Mouse (Mus musculus): ENCODE results near the gene Mtx1. TPM values are rescaled to one million over a fixed set of nuclear protein-coding genes. Genes with fewer than 3 reads are reported as not detected.

Mtx1 gene
- 176 and 209 TPM in 2 replicates for polyA plus RNA-seq (2015; fragmentation: Nextera tagmentation; extraction: Ambion mirVana)

DNA sequence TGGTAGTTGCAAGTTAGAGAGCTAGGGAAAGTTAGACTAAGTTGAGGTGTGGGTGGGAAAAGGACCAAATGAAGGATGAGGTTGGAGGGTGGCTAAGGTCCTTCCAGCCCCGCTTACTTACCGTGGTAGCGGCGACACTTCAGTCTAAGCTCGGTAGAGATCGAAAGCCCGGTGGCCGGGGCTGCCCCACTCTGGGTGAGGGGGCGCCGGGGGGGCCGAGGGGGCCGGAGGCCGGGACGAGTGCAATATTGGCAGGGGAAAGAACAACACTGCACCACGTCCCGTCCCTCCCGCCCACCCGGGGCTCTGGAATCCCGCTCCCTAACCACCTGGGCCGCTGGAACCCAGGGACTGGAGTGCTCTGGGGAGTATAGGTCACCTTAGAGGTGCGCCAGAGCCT, at the start of gene Mtx1:
Gene Mtx1 (minus strand): TSS at position 189 of the 400 bp plus-strand sequence.

DNA sequence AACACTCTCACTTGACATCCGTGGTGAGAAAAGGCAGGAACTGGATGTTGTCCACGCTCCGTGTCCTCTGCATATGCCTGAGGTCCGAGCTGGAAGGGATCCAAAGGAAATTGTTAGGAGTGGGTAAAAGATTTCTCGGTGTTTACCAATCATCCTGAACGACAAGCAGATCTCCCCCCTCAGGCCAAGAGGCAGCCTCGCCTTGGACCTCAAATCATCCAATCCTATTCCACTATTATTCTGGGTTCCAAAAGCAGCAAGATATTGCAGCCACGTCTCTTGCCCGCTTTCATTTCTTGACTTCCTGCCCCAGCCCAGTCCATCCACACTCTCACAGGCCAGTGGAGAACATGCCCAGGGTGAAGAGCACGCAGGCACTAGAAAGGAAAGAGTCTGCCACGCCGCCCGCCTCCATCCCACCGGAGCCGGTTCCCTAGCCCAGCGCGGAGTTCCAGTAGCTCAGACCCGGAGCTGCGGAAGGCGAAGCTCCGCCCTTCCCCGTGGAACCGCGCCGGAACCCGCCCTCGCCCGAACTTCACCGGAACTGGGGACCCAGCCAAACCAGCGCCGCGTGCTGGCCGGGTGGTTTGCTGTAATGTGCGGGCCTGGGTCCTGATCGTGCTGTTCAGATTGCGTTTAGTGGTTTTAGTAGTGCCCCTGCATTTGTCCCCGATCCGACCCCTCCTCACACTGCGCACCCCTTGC, 43.3 kb upstream of the Mtx1 start, which contains the start of gene Slc50a1:
Gene Slc50a1 (minus strand): TSS at position 520 of the 705 bp plus-strand sequence.

DNA sequence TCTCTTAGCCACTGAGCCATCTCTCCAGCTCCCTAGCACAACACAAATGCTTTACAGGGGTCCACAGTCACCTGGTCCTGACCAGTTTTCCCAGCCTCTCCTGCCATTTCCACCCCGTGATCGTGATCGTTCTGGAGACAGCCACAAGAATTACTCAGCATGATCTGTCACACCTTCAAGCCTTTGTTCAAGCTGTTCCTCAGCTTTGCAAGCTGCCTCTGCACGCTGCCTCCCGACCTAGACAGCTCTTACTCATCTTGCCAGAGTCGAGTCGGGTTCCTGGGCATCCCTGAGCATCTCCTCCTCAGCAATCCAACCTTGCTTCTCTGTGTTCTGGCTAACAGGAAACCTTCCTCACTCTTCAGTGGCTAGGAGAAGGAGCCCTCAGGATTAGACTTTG, 32.2 kb upstream of the Mtx1 start, which contains the start of gene Dpm3:
Gene Dpm3 (plus strand): TSS at position 283 of the 400 bp plus-strand sequence.

GRCm38 (mm10) chr3:89246261-89247100, 19.6 kb upstream of the Mtx1 start, which contains the start of gene Trim46:
Gene Trim46 (minus strand): TSS chr3:89246309.

GRCm38 (mm10) chr3:89245688-89246171, 18.8 kb upstream of the Mtx1 start, which contains the start of gene Krtcap2:
Gene Krtcap2 (plus strand): TSS chr3:89245966.

GRCm38 (mm10) chr3:89228836-89229235, 1.9 kb upstream of the Mtx1 start, which contains the start of gene Muc1:
Gene Muc1 (plus strand): TSS chr3:89229057.

DNA sequence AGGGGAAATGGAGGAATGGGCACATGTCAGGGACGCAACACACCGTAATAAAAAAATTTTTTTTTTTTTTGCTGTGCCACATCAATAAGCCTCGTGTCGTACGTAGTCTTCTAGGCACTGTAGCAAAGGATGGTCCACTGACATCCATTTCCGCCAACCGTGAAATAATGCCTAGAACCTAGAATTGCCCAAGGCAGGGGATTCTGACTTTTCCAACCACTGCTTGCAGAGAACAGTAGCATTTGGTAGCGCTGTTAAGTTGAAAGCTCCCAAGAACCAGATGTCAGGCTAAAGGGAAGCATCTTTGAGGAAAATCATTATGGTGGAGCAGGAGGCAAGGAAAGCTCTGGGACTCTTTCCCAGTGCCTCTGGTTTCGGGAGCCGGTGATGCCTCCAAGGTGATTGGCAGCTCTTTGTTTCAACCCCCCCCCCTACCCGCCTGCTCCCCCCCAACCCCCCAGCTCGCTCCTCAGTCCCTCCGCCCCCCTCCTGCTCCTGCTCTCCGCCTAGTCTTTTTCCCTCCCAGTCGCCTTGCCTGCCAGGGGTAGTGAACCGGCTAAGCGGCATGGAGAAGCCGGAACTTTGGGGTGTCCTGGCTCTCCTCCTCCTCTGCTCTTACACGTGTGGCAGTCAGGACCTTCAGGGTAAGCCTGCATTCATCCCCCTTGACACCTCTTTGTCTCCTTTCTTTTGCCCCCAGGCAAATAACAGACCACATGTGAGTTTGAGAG, 12.0 kb downstream of the Mtx1 start, which contains the start of gene Thbs3:
Gene Thbs3 (plus strand): TSS at position 500 of the 731 bp plus-strand sequence.

GRCm38 (mm10) chr3:89202253-89203141, 24.4 kb downstream of the Mtx1 start, which contains the start of gene Gba:
Gene Gba (plus strand): TSS chr3:89202928.

DNA sequence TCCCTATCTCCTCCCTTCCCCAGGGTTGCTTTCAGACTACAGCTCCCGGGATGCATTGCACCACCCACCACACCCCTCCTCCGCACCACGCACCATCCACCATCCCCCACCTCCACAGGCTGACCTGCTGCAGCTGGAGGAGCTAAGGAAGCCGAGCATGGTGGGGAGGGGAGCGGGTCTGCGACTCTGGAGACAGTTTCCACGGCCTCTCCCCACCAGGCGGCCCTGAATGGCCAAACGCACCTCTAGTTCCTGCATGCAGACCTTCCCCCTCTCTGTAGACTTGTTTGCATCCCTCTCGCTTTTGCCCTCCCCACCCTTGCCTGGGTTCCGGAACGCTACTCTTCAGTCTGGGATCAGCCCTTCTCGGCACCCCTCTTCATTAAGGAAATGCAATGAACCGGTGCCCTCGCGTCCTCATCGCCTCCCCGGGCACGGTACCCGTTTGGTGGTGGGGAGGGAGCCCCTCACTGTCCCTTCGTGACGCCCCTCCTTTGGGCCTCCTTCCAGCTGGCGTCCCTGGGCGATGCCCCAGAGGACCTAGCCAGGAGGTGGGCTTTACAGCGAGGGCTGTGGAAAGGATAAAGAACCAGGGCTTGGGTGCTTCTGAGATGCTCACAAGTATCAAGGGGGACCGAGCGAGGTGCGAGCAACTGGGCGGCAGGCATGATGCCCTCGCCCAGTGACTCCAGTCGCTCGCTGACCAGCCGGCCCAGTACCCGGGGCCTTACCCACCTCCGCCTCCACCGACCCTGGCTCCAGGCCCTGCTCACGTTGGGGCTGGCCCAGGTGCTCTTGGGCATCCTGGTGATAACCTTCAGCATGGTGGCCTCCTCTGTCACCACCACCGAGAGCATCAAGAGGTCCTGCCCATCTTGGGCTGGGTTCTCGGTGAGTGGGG, 43.6 kb downstream of the Mtx1 start, which contains the start of gene Fam189b:
Gene Fam189b (plus strand): TSS at position 86 of the 901 bp plus-strand sequence.

DNA sequence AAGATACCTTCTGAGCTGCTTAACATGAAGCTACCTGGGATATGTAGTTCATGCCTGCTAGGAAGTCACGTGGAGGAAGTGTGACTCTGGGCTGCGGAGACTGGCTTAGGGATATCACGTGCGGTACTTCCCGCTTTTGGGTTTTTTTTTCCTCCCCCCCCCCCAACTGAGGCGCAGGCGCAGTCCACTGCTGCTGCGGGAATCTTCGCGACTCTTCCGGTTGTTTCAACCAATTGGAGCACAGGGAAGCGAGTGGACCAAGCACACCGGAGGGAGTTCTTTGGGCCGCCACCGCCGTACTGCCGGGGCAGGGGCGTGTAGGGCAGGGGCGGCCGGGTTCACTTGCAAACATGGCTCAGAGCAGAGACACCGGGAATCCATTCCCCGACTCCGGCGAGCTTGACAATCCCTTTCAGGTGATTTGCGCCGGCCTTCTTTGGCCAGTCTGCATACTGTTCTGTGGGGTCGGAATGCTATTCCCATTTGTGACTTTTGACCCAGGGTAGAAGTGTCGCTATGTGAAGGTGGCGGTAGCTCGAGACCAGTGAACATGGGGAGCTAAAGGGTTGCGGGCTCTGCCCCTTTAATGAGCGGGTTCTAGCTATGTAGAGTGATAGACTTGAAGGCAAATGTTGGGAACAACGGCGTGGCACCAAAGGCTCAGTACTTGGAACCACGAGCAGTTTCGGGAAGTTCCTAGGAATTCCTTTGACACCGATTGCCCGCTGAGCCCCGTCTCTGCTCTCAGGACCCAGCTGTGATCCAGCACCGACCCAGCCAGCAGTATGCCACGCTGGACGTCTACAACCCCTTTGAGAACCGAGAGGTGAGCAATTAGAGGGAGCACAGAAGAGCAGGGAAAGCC, 49.4 kb downstream of the Mtx1 start, which contains the start of gene Scamp3:
Gene Scamp3 (plus strand): TSS at position 232 of the 865 bp plus-strand sequence.

GRCm38 (mm10) chr3:89164506-89165267, 62.2 kb downstream of the Mtx1 start, which contains the start of gene Clk2:
Gene Clk2 (plus strand): TSS chr3:89164795.

DNA sequence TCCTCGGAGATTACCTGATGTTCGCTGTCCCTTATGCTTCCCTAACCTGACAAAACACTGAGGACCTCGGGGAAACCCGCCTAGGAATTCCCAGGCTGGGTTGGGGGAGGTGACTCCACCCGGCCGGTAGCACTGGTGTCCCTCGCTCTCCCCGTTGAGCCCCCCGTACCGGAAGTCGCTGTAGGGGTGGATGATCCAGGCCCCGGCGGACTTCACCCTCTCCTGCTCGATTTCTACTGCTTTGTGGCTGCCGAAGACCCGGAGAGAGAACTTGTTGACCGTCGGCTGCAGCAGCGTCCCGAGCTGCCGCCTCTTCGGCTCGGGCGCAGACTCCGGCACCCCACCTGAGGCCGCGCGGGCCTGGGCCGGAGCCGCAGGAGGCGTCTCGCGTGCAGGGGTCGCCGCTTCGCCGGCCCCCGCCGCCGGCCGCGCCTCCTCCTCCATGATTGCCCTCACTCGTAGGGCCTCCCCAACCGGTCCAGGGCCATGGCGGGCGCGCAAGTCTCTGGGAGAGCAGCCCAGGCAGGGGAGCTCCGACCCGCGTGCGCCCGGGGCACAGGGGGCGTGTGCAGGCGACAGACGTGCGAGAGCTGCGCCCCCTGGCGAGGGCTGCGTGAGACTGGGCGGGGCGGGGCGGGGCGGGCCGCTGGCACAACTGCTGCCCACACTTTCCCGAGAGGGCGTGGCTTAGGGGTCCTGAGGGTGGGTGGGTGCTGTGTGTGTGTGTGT, 67.1 kb downstream of the Mtx1 start, which contains the start of gene Hcn3:
Gene Hcn3 (minus strand): TSS at position 581 of the 729 bp plus-strand sequence.

Small RNAs within 50 kb of the gene (microRNA-seq; reads per million reads assigned to microRNA genes)
- gene Mir92b (ENCODE audit: borderline replicate concordance, insufficient number of aligned reads) = 83.0 reads per million, percentile 40 among the genes with 10 or more reads in this experiment

Other genes starting within 250 kb of the Mtx1 start
- gene Rusc1, start 133.8 kb downstream of the Mtx1 start, polyA plus RNA-seq (2015; fragmentation: Nextera tagmentation; extraction: Ambion mirVana) = 21.4 and 28.7 TPM in 2 replicates
- 0.07 TPM in 1 of 2 replicates, not detected in the other for gene Gm43738, start 126.0 kb downstream of the Mtx1 start, polyA plus RNA-seq (2015; fragmentation: Nextera tagmentation; extraction: Ambion mirVana)
- 166 and 200 TPM in 2 replicates for gene Fdps, start 125.1 kb downstream of the Mtx1 start, polyA plus RNA-seq (2015; fragmentation: Nextera tagmentation; extraction: Ambion mirVana)
- gene Pklr, start 90.9 kb downstream of the Mtx1 start, polyA plus RNA-seq (2015; fragmentation: Nextera tagmentation; extraction: Ambion mirVana) = 1.1 and 3.9 TPM in 2 replicates
- gene Hcn3, start 66.9 kb downstream of the Mtx1 start, polyA plus RNA-seq (2015; fragmentation: Nextera tagmentation; extraction: Ambion mirVana) = 5.8 and 7.6 TPM in 2 replicates
- 12.7 and 19.7 TPM in 2 replicates for gene Clk2, start 62.3 kb downstream of the Mtx1 start, polyA plus RNA-seq (2015; fragmentation: Nextera tagmentation; extraction: Ambion mirVana)
- 75.6 and 121 TPM in 2 replicates for gene Scamp3, start 49.6 kb downstream of the Mtx1 start, polyA plus RNA-seq (2015; fragmentation: Nextera tagmentation; extraction: Ambion mirVana)
- gene Fam189b, start 43.9 kb downstream of the Mtx1 start, polyA plus RNA-seq (2015; fragmentation: Nextera tagmentation; extraction: Ambion mirVana) = 22.3 and 31.0 TPM in 2 replicates
- gene Gba, start 24.2 kb downstream of the Mtx1 start, polyA plus RNA-seq (2015; fragmentation: Nextera tagmentation; extraction: Ambion mirVana) = 38.2 and 55.0 TPM in 2 replicates
- 34.1 and 36.8 TPM in 2 replicates for gene Thbs3, start 11.9 kb downstream of the Mtx1 start, polyA plus RNA-seq (2015; fragmentation: Nextera tagmentation; extraction: Ambion mirVana)
- 0.90 and 0.91 TPM in 2 replicates for gene Muc1, start 2.0 kb upstream of the Mtx1 start, polyA plus RNA-seq (2015; fragmentation: Nextera tagmentation; extraction: Ambion mirVana)
- 301 and 333 TPM in 2 replicates for gene Krtcap2, start 18.9 kb upstream of the Mtx1 start, polyA plus RNA-seq (2015; fragmentation: Nextera tagmentation; extraction: Ambion mirVana)
- 2.4 and 7.3 TPM in 2 replicates for gene Trim46, start 19.2 kb upstream of the Mtx1 start, polyA plus RNA-seq (2015; fragmentation: Nextera tagmentation; extraction: Ambion mirVana)
- 221 and 274 TPM in 2 replicates for gene Dpm3, start 32.3 kb upstream of the Mtx1 start, polyA plus RNA-seq (2015; fragmentation: Nextera tagmentation; extraction: Ambion mirVana)
- 111 and 136 TPM in 2 replicates for gene Slc50a1, start 43.5 kb upstream of the Mtx1 start, polyA plus RNA-seq (2015; fragmentation: Nextera tagmentation; extraction: Ambion mirVana)
- gene Efna1, start 54.1 kb upstream of the Mtx1 start, polyA plus RNA-seq (2015; fragmentation: Nextera tagmentation; extraction: Ambion mirVana) = 24.9 and 28.6 TPM in 2 replicates
- gene Efna3, start 95.9 kb upstream of the Mtx1 start, polyA plus RNA-seq (2015; fragmentation: Nextera tagmentation; extraction: Ambion mirVana) = 2.8 and 8.6 TPM in 2 replicates
- gene Efna4, start 110.9 kb upstream of the Mtx1 start, polyA plus RNA-seq (2015; fragmentation: Nextera tagmentation; extraction: Ambion mirVana) = 4.9 and 6.7 TPM in 2 replicates
- gene Adam15, start 122.9 kb upstream of the Mtx1 start, polyA plus RNA-seq (2015; fragmentation: Nextera tagmentation; extraction: Ambion mirVana) = 53.7 and 56.4 TPM in 2 replicates
- 0.07 and 0.13 TPM in 2 replicates for gene Dcst2, start 134.9 kb upstream of the Mtx1 start, polyA plus RNA-seq (2015; fragmentation: Nextera tagmentation; extraction: Ambion mirVana)
- gene Dcst1, start 138.2 kb upstream of the Mtx1 start, polyA plus RNA-seq (2015; fragmentation: Nextera tagmentation; extraction: Ambion mirVana) = 0.22 and 0.35 TPM in 2 replicates
- 1.8 and 3.6 TPM in 2 replicates for gene Zbtb7b, start 167.7 kb upstream of the Mtx1 start, polyA plus RNA-seq (2015; fragmentation: Nextera tagmentation; extraction: Ambion mirVana)
- gene Lenep, start 175.7 kb upstream of the Mtx1 start, polyA plus RNA-seq (2015; fragmentation: Nextera tagmentation; extraction: Ambion mirVana) = not detected in 2 replicates
- gene Flad1, start 184.8 kb upstream of the Mtx1 start, polyA plus RNA-seq (2015; fragmentation: Nextera tagmentation; extraction: Ambion mirVana) = 14.7 and 24.0 TPM in 2 replicates
- gene Cks1b, start 191.3 kb upstream of the Mtx1 start, polyA plus RNA-seq (2015; fragmentation: Nextera tagmentation; extraction: Ambion mirVana) = 213 and 238 TPM in 2 replicates
- 85.7 and 99.5 TPM in 2 replicates for gene Shc1, start 191.4 kb upstream of the Mtx1 start, polyA plus RNA-seq (2015; fragmentation: Nextera tagmentation; extraction: Ambion mirVana)
- 19.8 and 23.7 TPM in 2 replicates for gene Pygo2, start 203.1 kb upstream of the Mtx1 start, polyA plus RNA-seq (2015; fragmentation: Nextera tagmentation; extraction: Ambion mirVana)
- gene Pbxip1, start 209.6 kb upstream of the Mtx1 start, polyA plus RNA-seq (2015; fragmentation: Nextera tagmentation; extraction: Ambion mirVana) = 26.9 and 45.2 TPM in 2 replicates
- gene Pmvk, start 227.5 kb upstream of the Mtx1 start, polyA plus RNA-seq (2015; fragmentation: Nextera tagmentation; extraction: Ambion mirVana) = 28.5 and 31.1 TPM in 2 replicates